Mouse (Mus musculus): ENCODE measurements around the gene Slit3. TPM values are rescaled to one million over a fixed set of nuclear protein-coding genes. Genes with fewer than 3 reads are reported as not detected.
A peak's percentile ranks its signal among the peaks of the same experiment; 100 is the strongest.

Gene Slit3
- polyA plus RNA-seq, 1 experiment from 2014 or later = 20.4 TPM

DNA sequence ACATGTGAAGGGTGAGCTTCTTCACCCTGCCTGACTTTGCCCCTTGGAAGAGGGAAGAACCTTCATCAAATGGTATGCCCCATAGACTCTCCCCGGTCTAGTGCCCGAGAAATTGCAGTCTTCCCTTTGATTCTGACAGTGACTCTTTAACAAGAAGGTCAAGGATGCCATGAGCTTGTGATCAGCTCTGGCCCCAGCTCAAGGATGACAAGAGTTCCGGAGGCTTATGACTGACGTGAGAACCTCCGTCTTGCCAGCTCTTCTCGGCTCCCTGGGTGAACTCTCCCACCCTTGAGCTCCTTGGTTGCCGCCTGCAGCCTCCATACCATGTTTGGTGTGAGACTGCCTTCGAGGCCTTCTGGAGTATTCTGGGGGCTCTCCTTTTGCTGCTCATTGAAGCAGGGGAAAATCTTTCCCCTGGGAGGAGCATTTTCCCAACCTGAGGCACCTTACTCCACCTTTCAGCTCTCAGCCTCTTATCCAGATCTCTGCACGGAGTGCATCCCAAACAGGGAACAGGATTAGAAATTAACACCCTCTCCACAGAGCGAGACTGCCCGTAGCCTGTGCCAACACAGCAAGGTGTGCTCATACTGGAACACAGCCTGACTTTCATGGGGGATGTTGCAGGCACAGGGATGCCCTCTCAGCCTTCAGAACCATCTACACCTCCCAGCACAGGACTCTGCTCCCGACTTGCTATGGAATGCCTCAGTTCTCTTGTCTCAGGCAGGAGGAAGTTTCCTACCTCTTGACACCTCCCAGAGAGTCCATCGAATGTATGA, 224.9 kb downstream of the Slit3 start:
- H3K4me1 ChIP-seq (ENCODE audit: control insufficient read depth, insufficient read depth, low read length) = peaks cover 9% of the 10 kb centered on the region; the same call in 1 of the 2 replicates
- 71% methylated on average over 13 of the region's 13 CpGs for WGBS

DNA sequence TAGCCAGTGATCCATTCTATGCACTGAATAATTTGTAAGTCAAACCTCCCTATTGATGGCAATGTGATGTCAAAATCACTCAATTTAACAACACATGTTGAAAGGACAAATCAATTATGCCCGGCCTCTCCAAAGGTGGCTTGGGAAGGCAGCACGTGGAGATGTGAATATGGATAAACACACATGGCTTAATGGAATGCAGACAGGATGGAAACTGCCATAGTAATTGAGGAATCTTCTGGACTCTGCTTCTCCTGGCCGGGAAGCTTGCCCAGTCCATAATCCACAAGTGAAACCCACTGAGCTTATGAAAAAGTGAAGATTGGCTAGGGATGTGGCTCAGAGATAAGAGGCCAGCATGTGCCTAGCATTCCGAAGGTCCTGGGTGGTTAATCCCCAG, 227.1 kb downstream of the Slit3 start:
- no peak overlapping the region for H3K4me2 ChIP-seq (replicated peaks; ENCODE audit: low read depth, low read length)
- no peak overlapping the region for H3K4me3 ChIP-seq (ENCODE audit: low read length)
- H3K9me3 ChIP-seq (ENCODE audit: control insufficient read depth, low read length) = no peaks in the 10 kb centered on the region
- H3K27ac ChIP-seq (ENCODE audit: low read depth, low read length) = no peak overlapping the region
- H3K27me3 ChIP-seq (ENCODE audit: control insufficient read depth, insufficient read depth, low read length) = no peaks in the 10 kb centered on the region
- H3K9ac ChIP-seq (ENCODE audit: low read depth, low read length) = no peak overlapping the region
- H3K36me3 ChIP-seq (ENCODE audit: control insufficient read depth, insufficient read depth, low read length) = no peaks in the 10 kb centered on the region
- peaks cover 9% of the 10 kb centered on the region; the same call in 1 of the 2 replicates for H3K4me1 ChIP-seq (ENCODE audit: control insufficient read depth, insufficient read depth, low read length)
- 71% methylated on average over 4 of the region's 4 CpGs for WGBS
- no peak for ATAC-seq (ENCODE audit: low FRiP score, low TSS enrichment)

More for the DNA sequence above, 224.9 kb downstream of the Slit3 start:
- no peaks in the 10 kb centered on the region for H3K27me3 ChIP-seq (ENCODE audit: control insufficient read depth, insufficient read depth, low read length)
- H3K36me3 ChIP-seq (ENCODE audit: control insufficient read depth, insufficient read depth, low read length) = no peaks in the 10 kb centered on the region
- ATAC-seq (ENCODE audit: low FRiP score, low TSS enrichment) = no peak
- H3K9ac ChIP-seq (ENCODE audit: low read depth, low read length) = no peak overlapping the region
- H3K27ac ChIP-seq (ENCODE audit: low read depth, low read length) = no peak overlapping the region
- H3K9me3 ChIP-seq (ENCODE audit: control insufficient read depth, low read length) = no peaks in the 10 kb centered on the region
- no peak overlapping the region for H3K4me2 ChIP-seq (replicated peaks; ENCODE audit: low read depth, low read length)
- no peak overlapping the region for H3K4me3 ChIP-seq (ENCODE audit: low read length)

DNA sequence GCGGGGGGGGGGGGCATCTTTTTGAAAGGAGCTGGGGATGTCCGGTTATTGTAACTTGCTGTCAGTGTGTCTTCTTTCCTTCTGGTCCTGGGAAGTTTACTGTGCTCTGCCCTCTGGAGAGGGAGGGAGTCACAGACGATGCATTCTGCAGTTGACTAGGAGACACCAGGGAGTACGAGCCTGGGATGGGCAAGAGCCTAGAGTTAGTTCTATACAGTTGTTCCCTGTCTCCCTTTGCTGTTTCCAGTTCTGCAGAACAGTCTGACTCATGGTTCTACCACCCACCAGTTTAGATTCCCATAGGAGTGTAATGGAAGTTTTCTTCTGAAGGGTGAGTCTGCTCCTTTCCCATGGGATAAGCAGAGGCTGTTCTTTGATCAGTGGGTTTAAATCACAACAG, 229.9 kb downstream of the Slit3 start:
- H3K4me2 ChIP-seq (replicated peaks; ENCODE audit: low read depth, low read length) = no peak overlapping the region
- H3K9ac ChIP-seq (ENCODE audit: low read depth, low read length) = no peak overlapping the region

DNA sequence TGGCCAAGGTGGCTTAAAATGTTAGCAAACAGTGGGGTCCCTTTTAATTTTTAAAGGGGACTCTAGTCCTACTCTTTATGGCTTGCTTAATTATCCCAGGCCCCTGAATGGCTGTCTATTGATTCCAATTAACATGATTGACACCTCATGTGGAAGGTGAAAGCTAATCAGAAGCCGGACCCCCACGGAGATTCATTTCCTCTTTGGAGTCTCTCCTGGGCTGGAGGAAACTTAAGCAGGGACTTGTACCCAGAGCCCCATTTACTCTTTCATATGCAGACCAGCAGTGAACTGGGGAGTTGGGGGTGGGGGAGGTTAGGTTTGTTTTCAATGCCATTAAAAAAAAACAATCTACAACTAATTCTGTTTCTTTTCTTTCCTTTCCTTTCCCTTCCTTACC, 230.4 kb downstream of the Slit3 start:
- no peaks in the 10 kb centered on the region for H3K9me3 ChIP-seq (ENCODE audit: control insufficient read depth, low read length)
- H3K27ac ChIP-seq (ENCODE audit: low read depth, low read length) = no peak overlapping the region
- no peaks in the 10 kb centered on the region for H3K36me3 ChIP-seq (ENCODE audit: control insufficient read depth, insufficient read depth, low read length)
- no peak overlapping the region for H3K4me3 ChIP-seq (ENCODE audit: low read length)
- H3K9ac ChIP-seq (ENCODE audit: low read depth, low read length) = no peak overlapping the region
- H3K4me2 ChIP-seq (replicated peaks; ENCODE audit: low read depth, low read length) = no peak overlapping the region
- peaks cover 14% of the 10 kb centered on the region; the same call in 1 of the 2 replicates for H3K4me1 ChIP-seq (ENCODE audit: control insufficient read depth, insufficient read depth, low read length)
- WGBS = 21% methylated on average over 2 of the region's 2 CpGs
- ATAC-seq (ENCODE audit: low FRiP score, low TSS enrichment) = no peak
- no peaks in the 10 kb centered on the region for H3K27me3 ChIP-seq (ENCODE audit: control insufficient read depth, insufficient read depth, low read length)

More for the DNA sequence above, 229.9 kb downstream of the Slit3 start:
- no peak overlapping the region for H3K27ac ChIP-seq (ENCODE audit: low read depth, low read length)
- no peak for ATAC-seq (ENCODE audit: low FRiP score, low TSS enrichment)
- no peaks in the 10 kb centered on the region for H3K27me3 ChIP-seq (ENCODE audit: control insufficient read depth, insufficient read depth, low read length)
- H3K9me3 ChIP-seq (ENCODE audit: control insufficient read depth, low read length) = no peaks in the 10 kb centered on the region
- WGBS = 30% methylated on average over 4 of the region's 4 CpGs
- peaks cover 12% of the 10 kb centered on the region; the same call in 1 of the 2 replicates for H3K4me1 ChIP-seq (ENCODE audit: control insufficient read depth, insufficient read depth, low read length)
- no peak overlapping the region for H3K4me3 ChIP-seq (ENCODE audit: low read length)
- no peaks in the 10 kb centered on the region for H3K36me3 ChIP-seq (ENCODE audit: control insufficient read depth, insufficient read depth, low read length)

DNA sequence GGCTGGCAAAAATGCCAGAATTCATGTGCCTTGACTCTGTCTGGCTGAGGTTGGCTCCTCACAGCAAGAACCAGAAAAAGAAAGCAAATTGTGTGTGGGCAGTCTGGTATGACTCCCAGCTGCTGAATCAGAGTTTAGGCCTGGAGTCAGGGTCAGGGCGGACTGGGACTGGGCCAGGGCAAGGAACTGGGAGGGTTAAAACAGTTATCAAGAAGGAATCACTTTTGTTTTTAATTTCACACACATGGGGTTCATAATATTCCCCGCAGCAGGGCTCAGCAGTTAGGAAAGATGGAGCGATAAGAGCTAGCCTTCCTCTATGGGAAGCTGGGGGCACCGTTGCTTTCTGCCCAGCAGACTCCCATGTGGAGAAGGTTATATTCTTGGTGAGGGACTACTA, 234.8 kb downstream of the Slit3 start:
- H3K27me3 ChIP-seq (ENCODE audit: control insufficient read depth, insufficient read depth, low read length) = no peaks in the 10 kb centered on the region
- 75% methylated on average over 4 of the region's 4 CpGs for WGBS
- peaks cover 3% of the 10 kb centered on the region; the same call in 1 of the 2 replicates for H3K9me3 ChIP-seq (ENCODE audit: control insufficient read depth, low read length)
- H3K9ac ChIP-seq (ENCODE audit: low read depth, low read length) = no peak overlapping the region
- no peaks in the 10 kb centered on the region for H3K36me3 ChIP-seq (ENCODE audit: control insufficient read depth, insufficient read depth, low read length)
- no peak; the same call in 1 of the 2 replicates for ATAC-seq (ENCODE audit: low FRiP score, low TSS enrichment)
- H3K4me1 ChIP-seq (ENCODE audit: control insufficient read depth, insufficient read depth, low read length) = 0 out of 2 replicates have a peak, but pooled peaks cover 5% of the 10 kb centered on the region
- no peak overlapping the region for H3K4me3 ChIP-seq (ENCODE audit: low read length)
- H3K4me2 ChIP-seq (replicated peaks; ENCODE audit: low read depth, low read length) = no peak overlapping the region
- no peak overlapping the region for H3K27ac ChIP-seq (ENCODE audit: low read depth, low read length)

DNA sequence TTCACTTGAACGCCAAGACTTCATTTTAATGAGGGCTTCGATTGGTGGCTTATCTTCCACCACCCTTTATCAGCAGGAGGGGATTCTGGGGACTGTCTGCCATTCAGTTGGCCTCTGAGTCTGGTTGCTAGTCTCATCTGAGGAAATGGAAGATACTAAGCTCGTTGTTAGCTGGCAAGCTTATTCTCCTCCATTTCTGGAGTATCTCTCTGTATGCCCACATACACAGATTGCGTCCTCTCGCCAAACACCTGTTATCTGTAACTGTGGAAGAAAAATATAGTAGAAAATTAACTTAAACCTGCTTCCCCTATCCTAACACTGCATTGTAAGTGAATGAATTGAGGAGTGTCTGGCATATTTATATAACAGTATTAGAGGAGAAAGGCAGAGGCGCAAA, 240.0 kb downstream of the Slit3 start:
- no peak overlapping the region for H3K4me3 ChIP-seq (ENCODE audit: low read length)
- no peaks in the 10 kb centered on the region for H3K36me3 ChIP-seq (ENCODE audit: control insufficient read depth, insufficient read depth, low read length)
- no peaks in the 10 kb centered on the region for H3K27me3 ChIP-seq (ENCODE audit: control insufficient read depth, insufficient read depth, low read length)
- H3K9ac ChIP-seq (ENCODE audit: low read depth, low read length) = no peak overlapping the region
- peaks cover under 1% of the 10 kb centered on the region; the same call in 1 of the 2 replicates for H3K4me1 ChIP-seq (ENCODE audit: control insufficient read depth, insufficient read depth, low read length)
- 86% methylated on average over 6 of the region's 6 CpGs for WGBS
- ATAC-seq (ENCODE audit: low FRiP score, low TSS enrichment) = no peak
- H3K27ac ChIP-seq (ENCODE audit: low read depth, low read length) = no peak overlapping the region
- H3K4me2 ChIP-seq (replicated peaks; ENCODE audit: low read depth, low read length) = no peak overlapping the region
- H3K9me3 ChIP-seq (ENCODE audit: control insufficient read depth, low read length) = peaks cover 3% of the 10 kb centered on the region; the same call in 1 of the 2 replicates

DNA sequence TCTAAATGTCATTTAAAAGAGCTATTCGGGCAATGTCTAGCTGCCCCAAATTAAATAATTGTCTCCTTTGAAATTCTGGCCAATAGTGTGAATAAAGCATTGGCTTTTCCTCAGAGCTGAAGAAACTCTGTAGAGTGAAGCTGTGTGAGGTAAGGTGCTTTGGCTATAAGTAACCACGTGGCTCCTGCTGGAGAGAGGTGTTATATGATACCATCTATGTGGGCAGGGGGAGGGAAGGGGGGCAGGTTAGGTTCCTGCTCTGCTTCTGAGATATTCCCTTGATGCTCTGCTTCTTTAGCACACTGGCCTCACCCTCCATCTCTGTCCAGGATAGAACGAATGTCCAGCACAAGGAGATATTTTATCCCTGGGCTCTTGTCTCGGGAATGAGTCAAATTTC, 242.0 kb downstream of the Slit3 start:
- Histone ChIP-seq H3K9me3 (ENCODE audit: control insufficient read depth, low read length) (peaks cover 3% of the 10 kb centered on the region; the same call in 1 of the 2 replicates), H3K4me1 (ENCODE audit: control insufficient read depth, insufficient read depth, low read length) (no peaks in the 10 kb centered on the region; the same call in 1 of the 2 replicates), H3K27me3 (ENCODE audit: control insufficient read depth, insufficient read depth, low read length) (no peaks in the 10 kb centered on the region), H3K36me3 (ENCODE audit: control insufficient read depth, insufficient read depth, low read length) (no peaks in the 10 kb centered on the region), H3K9ac (ENCODE audit: low read depth, low read length) (no peak overlapping the region), H3K4me3 (ENCODE audit: low read length) (no peak overlapping the region), H3K4me2 (replicated peaks; ENCODE audit: low read depth, low read length) (no peak overlapping the region), H3K27ac (ENCODE audit: low read depth, low read length) (no peak overlapping the region)
- WGBS = 45% methylated on average over 4 of the region's 4 CpGs
- ATAC-seq (ENCODE audit: low FRiP score, low TSS enrichment) = peak; percentile 60; the same call in 1 of the 2 replicates

DNA sequence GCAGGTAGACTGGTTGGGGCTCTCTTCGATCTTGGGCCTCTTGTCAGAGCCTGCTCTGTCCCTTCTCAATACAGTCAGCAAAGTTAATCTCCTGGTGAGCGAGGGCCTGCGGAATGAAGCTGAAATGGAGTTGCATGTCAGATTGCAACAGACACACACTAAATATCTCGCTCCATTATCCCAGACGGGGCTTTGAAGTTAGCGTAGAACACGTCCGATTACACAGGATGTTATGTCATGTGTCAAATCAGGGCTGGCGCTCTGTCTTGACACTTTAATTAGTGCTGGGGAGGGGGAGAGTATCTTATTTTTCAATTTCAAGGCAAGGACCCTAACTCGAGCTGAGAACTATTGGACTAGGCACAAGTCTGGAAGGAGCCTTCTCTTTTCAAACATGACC, 243.4 kb downstream of the Slit3 start:
- Histone ChIP-seq H3K36me3 (ENCODE audit: control insufficient read depth, insufficient read depth, low read length) (no peaks in the 10 kb centered on the region), H3K27me3 (ENCODE audit: control insufficient read depth, insufficient read depth, low read length) (no peaks in the 10 kb centered on the region), H3K4me2 (replicated peaks; ENCODE audit: low read depth, low read length) (no peak overlapping the region), H3K9me3 (ENCODE audit: control insufficient read depth, low read length) (peaks cover 3% of the 10 kb centered on the region; the same call in 1 of the 2 replicates), H3K9ac (ENCODE audit: low read depth, low read length) (no peak overlapping the region), H3K4me3 (ENCODE audit: low read length) (no peak overlapping the region), H3K4me1 (ENCODE audit: control insufficient read depth, insufficient read depth, low read length) (no peaks in the 10 kb centered on the region; the same call in 1 of the 2 replicates), H3K27ac (ENCODE audit: low read depth, low read length) (no peak overlapping the region)
- 26% methylated on average over 10 of the region's 10 CpGs for WGBS
- 0 out of 2 replicates have a peak, but pooled peaks have one; percentile 11 for ATAC-seq (ENCODE audit: low FRiP score, low TSS enrichment)

DNA sequence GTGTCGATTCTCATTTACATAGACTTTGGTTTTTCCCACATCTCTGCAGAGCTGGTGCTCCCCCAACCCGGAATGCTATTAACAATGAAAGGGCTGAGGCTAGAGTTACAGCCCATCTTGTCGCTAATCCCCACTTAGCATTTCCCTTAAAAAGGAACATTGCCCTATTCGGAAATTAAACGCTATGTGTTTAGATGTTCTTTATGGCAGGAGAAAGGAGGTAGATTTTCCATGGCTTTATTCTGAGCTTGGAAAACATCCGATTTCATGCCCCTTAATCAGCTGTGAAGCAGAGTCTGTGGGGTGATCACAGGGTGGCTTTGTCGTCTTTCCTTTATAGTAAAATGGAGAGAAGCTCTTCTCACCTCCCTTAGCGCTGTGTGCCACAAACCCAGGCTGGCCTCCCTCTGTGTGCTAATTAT, 244.5 kb downstream of the Slit3 start:
- H3K9me3 ChIP-seq (ENCODE audit: control insufficient read depth, low read length) = no peaks in the 10 kb centered on the region
- H3K4me2 ChIP-seq (replicated peaks; ENCODE audit: low read depth, low read length) = no peak overlapping the region
- 28% methylated on average over 8 of the region's 8 CpGs for WGBS
- ATAC-seq (ENCODE audit: low FRiP score, low TSS enrichment) = no peak
- no peak overlapping the region for H3K4me3 ChIP-seq (ENCODE audit: low read length)
- H3K27ac ChIP-seq (ENCODE audit: low read depth, low read length) = no peak overlapping the region
- no peaks in the 10 kb centered on the region for H3K27me3 ChIP-seq (ENCODE audit: control insufficient read depth, insufficient read depth, low read length)
- H3K4me1 ChIP-seq (ENCODE audit: control insufficient read depth, insufficient read depth, low read length) = no peaks in the 10 kb centered on the region; the same call in 1 of the 2 replicates
- H3K36me3 ChIP-seq (ENCODE audit: control insufficient read depth, insufficient read depth, low read length) = no peaks in the 10 kb centered on the region
- no peak overlapping the region for H3K9ac ChIP-seq (ENCODE audit: low read depth, low read length)
